Mouse (Mus musculus): Measurements from ENCODE around the gene Dhx58. TPM values are rescaled to one million over a fixed set of nuclear protein-coding genes. Genes with fewer than 3 reads are reported as not detected.
A peak's percentile ranks its signal among the peaks of the same experiment; 100 is the strongest.

Dhx58 gene
- total and polyA plus RNA-seq, 2 experiments = 11.9 to 16.3 TPM

- TF ChIP-seq CTCF (IDR thresholded peaks at IDR 0.05; ENCODE audit: low read depth, low read length) (no peak), POLR2A (IDR thresholded peaks at IDR 0.05; ENCODE audit: extremely low read depth, insufficient read depth, low read length) (no peak)
- Histone ChIP-seq H3K9ac (ENCODE audit: low read depth, low read length) (no peak overlapping the region), H3K27me3 (ENCODE audit: control insufficient read depth, insufficient read depth, low read length) (no peaks in the 10 kb centered on the region), H3K4me1 (ENCODE audit: control insufficient read depth, insufficient read depth, low read length) (peaks cover 22% of the 10 kb centered on the region), H3K79me2 (ENCODE audit: control insufficient read depth, insufficient read depth, low read length) (peaks cover 46% of the 10 kb centered on the region), H3K36me3 (ENCODE audit: control insufficient read depth, insufficient read depth, low read length) (peaks cover 4% of the 10 kb centered on the region; the same call in 1 of the 2 replicates), H3K4me3 (ENCODE audit: insufficient read depth, low read depth, low read length) (no peak overlapping the region), H3K27ac (replicated peaks; ENCODE audit: insufficient read depth, low read depth, low read length) (no peak overlapping the region)
- no peak for DNase-seq (ENCODE audit: extremely low read depth, low read depth, low spot score)
- 87% methylated on average over 6 of the region's 6 CpGs for WGBS
Measured at GRCm38 (mm10) chr11:100728601-100729000, 24.5 kb upstream of the Dhx58 start.

DNA sequence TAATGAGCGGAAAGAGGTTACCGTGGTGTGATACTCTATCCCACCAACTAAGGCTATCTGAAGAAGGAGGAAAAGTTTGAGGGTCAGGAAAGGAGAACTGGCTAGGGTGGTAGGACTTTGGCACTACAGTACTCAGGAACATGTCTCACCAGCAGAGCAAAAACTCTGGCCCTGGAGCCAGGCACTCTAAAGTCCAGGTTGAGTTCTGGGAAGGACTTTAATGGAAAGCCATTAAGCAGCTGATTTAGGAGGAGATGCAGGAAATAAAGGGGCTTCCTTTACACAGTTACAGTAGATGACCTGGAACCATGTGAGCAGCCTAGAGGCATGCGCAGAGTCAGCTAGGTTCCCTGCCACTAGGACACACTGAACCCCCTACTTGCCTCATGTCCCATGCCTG is 23.1 kb upstream of the Dhx58 start:
- 85% methylated on average over 3 of the region's 3 CpGs for WGBS
- peak; percentile 40 for DNase-seq (ENCODE audit: extremely low read depth, low read depth, low spot score)

GRCm38 (mm10) chr11:100724919-100725512 is 20.9 kb upstream of the Dhx58 start:
- TF ChIP-seq CTCF (IDR thresholded peaks at IDR 0.05; ENCODE audit: low read depth, low read length) = no peak
- no peak for TF ChIP-seq POLR2A (IDR thresholded peaks at IDR 0.05; ENCODE audit: extremely low read depth, insufficient read depth, low read length)

More for the DNA sequence above, 23.1 kb upstream of the Dhx58 start:
- peaks cover 42% of the 10 kb centered on the region for H3K79me2 ChIP-seq (ENCODE audit: control insufficient read depth, insufficient read depth, low read length)
- H3K4me1 ChIP-seq (ENCODE audit: control insufficient read depth, insufficient read depth, low read length) = peaks cover 28% of the 10 kb centered on the region
- H3K36me3 ChIP-seq (ENCODE audit: control insufficient read depth, insufficient read depth, low read length) = 0 out of 2 replicates have a peak, but pooled peaks cover 2% of the 10 kb centered on the region
- H3K27me3 ChIP-seq (ENCODE audit: control insufficient read depth, insufficient read depth, low read length) = no peaks in the 10 kb centered on the region
- no peak overlapping the region for H3K4me3 ChIP-seq (ENCODE audit: insufficient read depth, low read depth, low read length)
- no peak overlapping the region for H3K9ac ChIP-seq (ENCODE audit: low read depth, low read length)
- H3K27ac ChIP-seq (replicated peaks; ENCODE audit: insufficient read depth, low read depth, low read length) = no peak overlapping the region
- TF ChIP-seq POLR2A (IDR thresholded peaks at IDR 0.05; ENCODE audit: extremely low read depth, insufficient read depth, low read length) = no peak
- no peak for TF ChIP-seq CTCF (IDR thresholded peaks at IDR 0.05; ENCODE audit: low read depth, low read length)

DNA sequence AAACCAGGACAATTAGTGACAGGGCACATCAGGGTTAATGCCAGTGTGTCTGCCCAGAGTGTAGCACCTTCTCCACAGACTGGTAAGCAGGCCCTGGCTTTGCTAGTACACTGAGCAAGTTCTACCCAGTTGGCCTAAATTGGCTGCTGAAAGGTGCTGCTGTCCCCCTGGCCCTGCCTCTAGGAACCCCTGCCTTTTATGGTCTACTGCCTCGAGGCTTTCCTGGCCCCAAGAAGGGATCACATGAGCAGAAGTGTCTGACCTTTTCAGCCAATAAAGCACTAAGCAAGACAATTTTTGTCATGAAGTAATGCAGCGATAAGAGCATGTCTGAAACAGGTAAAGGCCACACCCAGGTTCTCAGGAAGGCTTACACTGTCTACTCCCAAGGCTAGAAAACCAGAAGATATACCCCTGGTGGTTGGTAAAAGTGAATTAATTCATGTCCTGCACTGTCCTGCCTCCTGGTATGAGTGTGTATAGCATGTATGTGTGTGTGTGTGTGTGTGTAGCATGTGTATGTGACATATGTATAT is 18.5 kb upstream of the Dhx58 start:
- peaks cover 7% of the 10 kb centered on the region for H3K36me3 ChIP-seq (ENCODE audit: control insufficient read depth, insufficient read depth, low read length)
- H3K27me3 ChIP-seq (ENCODE audit: control insufficient read depth, insufficient read depth, low read length) = no peaks in the 10 kb centered on the region
- TF ChIP-seq CTCF (IDR thresholded peaks at IDR 0.05; ENCODE audit: low read depth, low read length) (no peak), POLR2A (IDR thresholded peaks at IDR 0.05; ENCODE audit: extremely low read depth, insufficient read depth, low read length) (no peak)
- H3K4me1 ChIP-seq (ENCODE audit: control insufficient read depth, insufficient read depth, low read length) = peaks cover 33% of the 10 kb centered on the region
- H3K4me3 ChIP-seq (ENCODE audit: insufficient read depth, low read depth, low read length) = no peak overlapping the region
- peaks cover 15% of the 10 kb centered on the region; the same call in 1 of the 2 replicates for H3K79me2 ChIP-seq (ENCODE audit: control insufficient read depth, insufficient read depth, low read length)
- H3K9ac ChIP-seq (ENCODE audit: low read depth, low read length) = no peak overlapping the region
- peak overlapping the region; percentile 32 for H3K27ac ChIP-seq (replicated peaks; ENCODE audit: insufficient read depth, low read depth, low read length)
- DNase-seq (ENCODE audit: extremely low read depth, low read depth, low spot score) = no peak
- WGBS = 45% methylated on average over 2 of the region's 2 CpGs

More at GRCm38 (mm10) chr11:100724919-100725512, 20.9 kb upstream of the Dhx58 start:
- Histone ChIP-seq H3K4me1 (ENCODE audit: control insufficient read depth, insufficient read depth, low read length) (peaks cover 32% of the 10 kb centered on the region), H3K27ac (replicated peaks; ENCODE audit: insufficient read depth, low read depth, low read length) (peak overlapping the region; percentile 82), H3K4me3 (ENCODE audit: insufficient read depth, low read depth, low read length) (no peak overlapping the region), H3K27me3 (ENCODE audit: control insufficient read depth, insufficient read depth, low read length) (no peaks in the 10 kb centered on the region), H3K9ac (ENCODE audit: low read depth, low read length) (peak overlapping the region; percentile 28; the same call in 1 of the 2 replicates), H3K79me2 (ENCODE audit: control insufficient read depth, insufficient read depth, low read length) (peaks cover 25% of the 10 kb centered on the region; the same call in 1 of the 2 replicates), H3K36me3 (ENCODE audit: control insufficient read depth, insufficient read depth, low read length) (0 out of 2 replicates have a peak, but pooled peaks cover 2% of the 10 kb centered on the region)
- DNase-seq (ENCODE audit: extremely low read depth, low read depth, low spot score) = peak; percentile 61
- WGBS = 36% methylated on average over 5 of the region's 5 CpGs

DNA sequence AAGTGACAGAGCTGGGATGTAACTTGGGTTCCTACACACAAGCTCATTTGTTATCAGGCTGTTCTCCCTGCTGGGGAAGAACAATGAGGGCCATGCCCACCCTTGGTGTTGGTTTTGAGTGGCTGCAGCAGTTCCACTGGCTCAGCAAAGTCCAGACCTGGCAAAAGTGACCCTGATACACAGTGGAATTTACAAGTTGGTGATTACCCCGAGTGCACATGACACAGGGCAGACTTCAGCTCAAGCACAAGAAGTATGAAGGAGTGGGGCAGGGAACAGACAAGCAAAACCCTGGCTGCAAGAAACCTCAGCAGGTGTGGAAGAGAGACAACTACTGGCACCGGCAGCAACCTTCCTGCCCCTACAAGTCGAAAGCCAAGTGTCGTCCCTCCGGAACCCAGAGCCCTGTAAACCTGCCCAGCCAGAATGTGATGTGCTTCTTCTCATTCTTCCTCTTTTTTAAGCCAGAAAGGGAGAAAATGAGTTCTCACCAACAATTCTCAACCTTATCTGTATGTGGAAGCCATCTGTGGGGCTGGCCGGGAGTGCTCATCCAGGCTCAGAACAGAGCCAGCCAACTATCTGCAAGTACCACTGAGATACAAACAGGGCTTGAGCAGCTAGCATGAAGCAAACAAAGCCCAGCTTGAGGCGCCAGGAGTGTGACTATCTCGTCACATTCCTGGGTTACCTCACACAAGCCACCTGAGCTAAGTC is 17.9 kb upstream of the Dhx58 start:
- Histone ChIP-seq H3K9ac (ENCODE audit: low read depth, low read length) (no peak overlapping the region), H3K4me1 (ENCODE audit: control insufficient read depth, insufficient read depth, low read length) (peaks cover 30% of the 10 kb centered on the region), H3K27me3 (ENCODE audit: control insufficient read depth, insufficient read depth, low read length) (no peaks in the 10 kb centered on the region), H3K79me2 (ENCODE audit: control insufficient read depth, insufficient read depth, low read length) (peaks cover 12% of the 10 kb centered on the region; the same call in 1 of the 2 replicates), H3K36me3 (ENCODE audit: control insufficient read depth, insufficient read depth, low read length) (peaks cover 11% of the 10 kb centered on the region), H3K4me3 (ENCODE audit: insufficient read depth, low read depth, low read length) (no peak overlapping the region), H3K27ac (replicated peaks; ENCODE audit: insufficient read depth, low read depth, low read length) (peak overlapping the region; percentile 45)
- 53% methylated on average over 8 of the region's 8 CpGs for WGBS
- no peak for DNase-seq (ENCODE audit: extremely low read depth, low read depth, low spot score)
- no peak for TF ChIP-seq POLR2A (IDR thresholded peaks at IDR 0.05; ENCODE audit: extremely low read depth, insufficient read depth, low read length)
- TF ChIP-seq CTCF (IDR thresholded peaks at IDR 0.05; ENCODE audit: low read depth, low read length) = no peak
